Mouse (Mus musculus): ENCODE data around the gene Dtl. TPM values are rescaled to one million over a fixed set of nuclear protein-coding genes. Genes with fewer than 3 reads are reported as not detected.

The Dtl gene
- 82.8 and 87.8 TPM in 2 replicates for polyA plus RNA-seq (2016; fragmentation: Nextera tagmentation; extraction: Ambion mirVana)

- DNase-seq (ENCODE audit: low spot score): peak; percentile 100
- under 1% methylated on average over 70 of the region's 70 CpGs for WGBS
- peaks cover 13% of the 10 kb centered on the region; the same call in 1 of the 2 replicates for H3K9me3 ChIP-seq (replicated peaks)
- no peaks in the 10 kb centered on the region for H3K27me3 ChIP-seq (ENCODE audit: low read depth, poor library complexity, severe bottlenecking)
- peak within 1 kb of the TSS; percentile 73 for H3K4me3 ChIP-seq
- peaks cover 44% of the 10 kb centered on the region for H3K4me1 ChIP-seq
- peak within 1 kb of the TSS; percentile 96 for H3K27ac ChIP-seq (replicated peaks)
- H3K36me3 ChIP-seq: peaks cover 50% of the 10 kb centered on the region
Observed at GRCm38 (mm10) chr1:191575458-191576247, at the start of gene Dtl, which contains the start of gene Ints7. Gene Dtl, minus strand, starts transcription at chr1:191575544. Gene Ints7, plus strand, starts transcription at chr1:191575636.

- no peaks in the 10 kb centered on the region for H3K27me3 ChIP-seq (ENCODE audit: low read depth, poor library complexity, severe bottlenecking)
- DNase-seq (ENCODE audit: low spot score): no peak
- H3K4me1 ChIP-seq: peaks cover 11% of the 10 kb centered on the region; the same call in 1 of the 2 replicates
- H3K9me3 ChIP-seq (replicated peaks): no peaks in the 10 kb centered on the region
- H3K27ac ChIP-seq (replicated peaks): no peak overlapping the region
- peaks cover 40% of the 10 kb centered on the region for H3K36me3 ChIP-seq
- WGBS: 78% methylated on average over 6 of the region's 6 CpGs
- H3K4me3 ChIP-seq: no peak overlapping the region
Observed at GRCm38 (mm10) chr1:191625026-191625425, 49.7 kb upstream of the Dtl start.

DNA sequence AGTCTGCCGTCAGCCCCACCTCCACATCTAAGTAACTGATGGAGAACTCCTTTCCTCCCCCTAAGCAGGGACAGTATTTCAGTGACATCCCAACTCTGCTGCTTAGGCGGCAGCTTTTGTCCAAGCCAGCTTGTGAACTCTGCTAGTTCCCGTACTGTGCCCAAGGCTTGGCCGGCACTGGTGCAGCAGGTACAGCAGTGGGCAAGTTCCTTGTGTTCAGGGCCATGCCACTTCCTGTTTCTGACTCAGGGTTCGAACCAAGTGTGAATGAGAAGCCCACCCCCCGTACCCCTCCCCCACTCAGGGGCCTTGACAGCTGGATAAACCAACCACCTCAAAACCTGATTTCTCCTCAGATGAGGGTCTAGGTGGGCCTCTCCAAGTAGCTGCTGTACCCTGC lies 49.1 kb upstream of the Dtl start:
- 80% methylated on average over 6 of the region's 6 CpGs for WGBS
- Histone ChIP-seq H3K36me3 (peaks cover 45% of the 10 kb centered on the region), H3K4me3 (no peak overlapping the region), H3K4me1 (peaks cover 11% of the 10 kb centered on the region; the same call in 1 of the 2 replicates), H3K27ac (replicated peaks) (no peak overlapping the region), H3K9me3 (replicated peaks) (no peaks in the 10 kb centered on the region), H3K27me3 (ENCODE audit: low read depth, poor library complexity, severe bottlenecking) (no peaks in the 10 kb centered on the region)
- no peak for DNase-seq (ENCODE audit: low spot score)

DNA sequence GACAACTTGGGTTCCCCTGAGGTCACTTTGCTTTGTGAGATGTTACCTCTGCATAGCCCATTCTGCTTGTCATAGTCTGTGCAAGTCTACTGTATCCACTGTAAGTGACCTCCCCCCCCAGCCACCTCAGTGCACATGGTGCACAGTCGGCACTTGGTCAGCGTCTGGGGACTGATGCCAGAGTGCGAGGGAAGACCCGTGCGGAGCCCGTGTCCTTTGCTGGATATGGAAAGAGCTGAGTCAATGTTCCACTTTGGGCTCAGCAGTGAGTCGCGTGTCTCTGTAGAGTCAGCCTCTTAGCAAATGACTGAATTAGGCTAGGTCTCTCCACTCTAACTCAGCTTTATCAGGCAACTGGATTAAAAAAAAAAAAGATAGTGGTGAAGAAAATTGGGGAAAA lies 47.5 kb upstream of the Dtl start:
- Histone ChIP-seq H3K27me3 (ENCODE audit: low read depth, poor library complexity, severe bottlenecking) (no peaks in the 10 kb centered on the region), H3K36me3 (peaks cover 62% of the 10 kb centered on the region), H3K4me1 (peaks cover 8% of the 10 kb centered on the region; the same call in 1 of the 2 replicates), H3K27ac (replicated peaks) (no peak overlapping the region), H3K9me3 (replicated peaks) (no peaks in the 10 kb centered on the region), H3K4me3 (no peak overlapping the region)
- 95% methylated on average over 8 of the region's 8 CpGs for WGBS
- DNase-seq (ENCODE audit: low spot score): no peak

GRCm38 (mm10) chr1:191621096-191621495 lies 45.8 kb upstream of the Dtl start:
- Histone ChIP-seq H3K27ac (replicated peaks) (no peak overlapping the region), H3K36me3 (peaks cover 79% of the 10 kb centered on the region), H3K9me3 (replicated peaks) (no peaks in the 10 kb centered on the region), H3K4me3 (no peak overlapping the region), H3K4me1 (peaks cover 8% of the 10 kb centered on the region; the same call in 1 of the 2 replicates), H3K27me3 (ENCODE audit: low read depth, poor library complexity, severe bottlenecking) (no peaks in the 10 kb centered on the region)
- DNase-seq (ENCODE audit: low spot score): no peak
- WGBS: 95% methylated on average over 8 of the region's 8 CpGs

DNA sequence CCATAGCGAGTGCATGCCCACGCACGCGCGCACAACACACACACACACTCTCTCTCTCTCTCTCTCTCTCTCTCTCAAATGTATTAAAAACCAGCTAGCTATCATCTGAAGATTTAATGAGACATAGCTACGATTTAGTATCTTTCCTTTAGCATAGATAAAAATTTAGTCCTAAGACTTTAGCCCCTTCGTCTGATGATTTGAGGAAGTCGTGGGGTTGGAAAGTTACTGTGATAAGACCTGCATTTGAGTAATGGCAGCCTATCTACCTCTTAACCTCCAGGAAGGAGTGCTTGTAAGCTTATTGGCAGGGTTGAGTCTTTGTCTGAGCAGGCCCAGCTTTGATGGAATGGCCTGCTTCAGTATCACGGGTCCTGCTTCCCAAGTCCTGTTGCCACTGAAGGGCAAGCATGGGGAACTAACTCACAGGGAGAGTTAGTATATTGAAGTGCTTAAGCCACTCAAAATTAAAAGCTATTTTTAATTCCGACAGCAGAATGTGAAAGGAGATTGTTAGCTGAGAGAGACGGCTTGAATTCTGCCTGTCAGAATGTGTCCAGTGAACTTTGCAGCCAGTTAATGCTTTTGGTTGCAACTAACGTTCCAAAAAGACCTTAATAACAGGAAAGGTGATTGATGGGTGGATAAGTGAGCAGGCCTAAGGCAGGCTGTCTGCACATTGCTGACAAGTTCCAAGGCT lies 42.9 kb upstream of the Dtl start:
- Histone ChIP-seq H3K36me3 (peaks cover 99% of the 10 kb centered on the region), H3K9me3 (replicated peaks) (no peaks in the 10 kb centered on the region), H3K4me1 (no peaks in the 10 kb centered on the region), H3K27me3 (ENCODE audit: low read depth, poor library complexity, severe bottlenecking) (no peaks in the 10 kb centered on the region), H3K27ac (replicated peaks) (no peak overlapping the region), H3K4me3 (no peak overlapping the region)
- DNase-seq (ENCODE audit: low spot score): no peak
- 95% methylated on average over 12 of the region's 12 CpGs for WGBS

- Histone ChIP-seq H3K27me3 (ENCODE audit: low read depth, poor library complexity, severe bottlenecking) (no peaks in the 10 kb centered on the region), H3K9me3 (replicated peaks) (no peaks in the 10 kb centered on the region), H3K27ac (replicated peaks) (no peak overlapping the region), H3K4me1 (no peaks in the 10 kb centered on the region), H3K4me3 (no peak overlapping the region), H3K36me3 (peaks cover 100% of the 10 kb centered on the region)
- WGBS: 91% methylated on average over 3 of the region's 3 CpGs
- DNase-seq (ENCODE audit: low spot score): no peak
Observed at GRCm38 (mm10) chr1:191617589-191617988, 42.2 kb upstream of the Dtl start.

- H3K9me3 ChIP-seq (replicated peaks): no peaks in the 10 kb centered on the region
- WGBS: 86% methylated on average over 8 of the region's 8 CpGs
- DNase-seq (ENCODE audit: low spot score): no peak
- H3K4me1 ChIP-seq: no peaks in the 10 kb centered on the region
- no peak overlapping the region for H3K27ac ChIP-seq (replicated peaks)
- H3K36me3 ChIP-seq: peaks cover 100% of the 10 kb centered on the region
- H3K4me3 ChIP-seq: no peak overlapping the region
- H3K27me3 ChIP-seq (ENCODE audit: low read depth, poor library complexity, severe bottlenecking): no peaks in the 10 kb centered on the region
Observed at GRCm38 (mm10) chr1:191616245-191616644, 40.9 kb upstream of the Dtl start.

DNA sequence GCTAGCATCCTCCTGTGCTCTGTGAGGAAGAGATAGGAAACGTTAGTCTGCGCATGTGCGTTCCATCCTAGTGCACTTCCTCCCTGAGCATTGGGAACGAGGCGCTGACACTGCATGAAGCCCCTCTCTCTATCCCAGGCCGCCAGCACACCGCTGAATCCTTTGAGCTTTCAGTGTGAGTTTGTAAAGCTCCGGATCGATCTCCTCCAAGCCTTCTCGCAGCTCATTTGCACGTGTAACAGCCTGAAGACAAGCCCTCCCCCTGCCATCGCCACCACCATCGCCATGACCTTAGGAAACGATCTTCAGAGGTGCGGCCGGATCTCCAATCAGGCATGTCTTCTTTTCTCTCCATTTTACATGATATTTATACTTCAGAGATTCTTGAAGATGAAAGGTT lies 37.5 kb upstream of the Dtl start:
- Histone ChIP-seq H3K9me3 (replicated peaks) (no peaks in the 10 kb centered on the region), H3K4me1 (no peaks in the 10 kb centered on the region), H3K4me3 (no peak overlapping the region), H3K27ac (replicated peaks) (no peak overlapping the region), H3K27me3 (ENCODE audit: low read depth, poor library complexity, severe bottlenecking) (no peaks in the 10 kb centered on the region), H3K36me3 (peaks cover 99% of the 10 kb centered on the region)
- no peak for DNase-seq (ENCODE audit: low spot score)
- 90% methylated on average over 16 of the region's 16 CpGs for WGBS

DNA sequence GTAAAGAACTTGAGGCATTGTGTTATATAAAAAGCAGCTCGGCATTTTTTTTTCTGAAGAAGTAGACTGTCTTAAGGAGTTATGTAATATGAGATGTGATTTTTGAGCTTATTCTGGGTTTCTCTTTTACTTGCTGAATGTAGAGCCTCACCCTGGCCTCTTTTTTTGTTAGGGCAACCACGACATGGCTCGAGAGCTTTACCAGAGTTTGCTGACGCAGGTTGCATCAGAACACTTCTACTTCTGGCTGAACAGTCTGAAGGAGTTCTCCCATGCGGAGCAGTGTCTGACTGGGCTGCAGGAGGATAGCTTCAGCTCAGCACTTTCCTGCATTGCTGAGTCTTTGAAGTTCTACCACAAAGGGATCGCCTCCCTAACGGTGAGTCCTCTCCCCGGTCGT lies 36.3 kb upstream of the Dtl start:
- DNase-seq (ENCODE audit: low spot score): no peak
- 90% methylated on average over 9 of the region's 9 CpGs for WGBS
- H3K27ac ChIP-seq (replicated peaks): no peak overlapping the region
- H3K4me3 ChIP-seq: no peak overlapping the region
- H3K36me3 ChIP-seq: peaks cover 99% of the 10 kb centered on the region
- no peaks in the 10 kb centered on the region for H3K4me1 ChIP-seq
- H3K27me3 ChIP-seq (ENCODE audit: low read depth, poor library complexity, severe bottlenecking): no peaks in the 10 kb centered on the region
- no peaks in the 10 kb centered on the region for H3K9me3 ChIP-seq (replicated peaks)

- H3K27ac ChIP-seq (replicated peaks): no peak overlapping the region
- peaks cover 99% of the 10 kb centered on the region for H3K36me3 ChIP-seq
- DNase-seq (ENCODE audit: low spot score): no peak
- no peaks in the 10 kb centered on the region for H3K27me3 ChIP-seq (ENCODE audit: low read depth, poor library complexity, severe bottlenecking)
- H3K4me1 ChIP-seq: no peaks in the 10 kb centered on the region
- no peak overlapping the region for H3K4me3 ChIP-seq
- WGBS: 93% methylated on average over 7 of the region's 7 CpGs
- H3K9me3 ChIP-seq (replicated peaks): no peaks in the 10 kb centered on the region
Observed at GRCm38 (mm10) chr1:191610357-191610756, 35.0 kb upstream of the Dtl start.

GRCm38 (mm10) chr1:191609578-191609977 lies 34.2 kb upstream of the Dtl start:
- Histone ChIP-seq H3K9me3 (replicated peaks) (no peaks in the 10 kb centered on the region), H3K4me1 (no peaks in the 10 kb centered on the region), H3K27ac (replicated peaks) (no peak overlapping the region), H3K4me3 (no peak overlapping the region), H3K36me3 (peaks cover 99% of the 10 kb centered on the region), H3K27me3 (ENCODE audit: low read depth, poor library complexity, severe bottlenecking) (no peaks in the 10 kb centered on the region)
- DNase-seq (ENCODE audit: low spot score): no peak
- 93% methylated on average over 1 of the region's 1 CpGs for WGBS

DNA sequence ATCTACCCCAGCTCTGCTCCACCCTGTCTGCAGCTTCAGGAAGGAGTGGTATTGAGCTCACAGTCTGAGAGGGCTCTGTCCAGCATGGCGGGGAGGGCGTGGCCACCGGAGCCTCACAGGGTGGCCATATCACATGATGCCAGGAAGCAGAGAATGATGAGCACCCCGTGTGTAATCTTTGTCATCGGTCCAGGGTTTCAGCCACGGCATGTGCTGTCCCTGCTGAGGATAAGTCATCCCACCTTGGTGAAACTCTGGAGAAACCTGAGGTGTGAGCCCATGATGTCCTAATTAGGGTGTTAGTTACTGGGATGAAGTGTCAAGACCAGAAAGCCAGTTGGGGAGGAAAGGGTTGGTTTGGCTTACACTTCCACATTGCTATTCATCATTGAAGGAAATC lies 33.7 kb upstream of the Dtl start:
- 89% methylated on average over 6 of the region's 6 CpGs for WGBS
- no peak overlapping the region for H3K27ac ChIP-seq (replicated peaks)

More for the DNA sequence above, 33.7 kb upstream of the Dtl start:
- Histone ChIP-seq H3K9me3 (replicated peaks) (no peaks in the 10 kb centered on the region), H3K27me3 (ENCODE audit: low read depth, poor library complexity, severe bottlenecking) (no peaks in the 10 kb centered on the region), H3K4me1 (no peaks in the 10 kb centered on the region), H3K4me3 (no peak overlapping the region), H3K36me3 (peaks cover 99% of the 10 kb centered on the region)
- no peak for DNase-seq (ENCODE audit: low spot score)
